Mouse (Mus musculus) subcutaneous adipose tissue, adult 2 months (tissue): Measurements from ENCODE around the gene Amn. TPM values are rescaled to one million over a fixed set of nuclear protein-coding genes. Genes with fewer than 3 reads are reported as not detected.

Source experiments
- polyA plus RNA-seq: library from polyadenylated mRNA; depleted of rRNA; stranded (reverse); fragments of >200 nt; gene quantifications from 2 replicates; pipeline ENCODE4 v1.2.3, GENCODE M21; 2012; ENCODE audit warnings: low replicate concordance; rRNA removed

Gene Amn
- polyA plus RNA-seq, result 0.10 and 0.26 TPM in 2 replicates

GRCm38 (mm10) chr12:111270629-111271277 lies at the start of gene Amn:
Gene Amn (plus strand): TSS chr12:111271095.

Other genes with a start within 250 kb of the Amn start
- gene Rcor1, start 231.7 kb upstream of the Amn start, polyA plus RNA-seq, result 6.3 and 16.8 TPM in 2 replicates
- gene Traf3, start 104.7 kb upstream of the Amn start, polyA plus RNA-seq, result 12.2 and 22.6 TPM in 2 replicates
- gene 4930595D18Rik, start 86.6 kb upstream of the Amn start, polyA plus RNA-seq, result not detected in 2 replicates
- 233 and 235 TPM in 2 replicates for gene Cdc42bpb, start 106.6 kb downstream of the Amn start, polyA plus RNA-seq
- 0.78 TPM in 1 of 2 replicates, not detected in the other for gene Lbhd2, start 135.7 kb downstream of the Amn start, polyA plus RNA-seq
- 13.8 and 20.9 TPM in 2 replicates for gene Exoc3l4, start 145.9 kb downstream of the Amn start, polyA plus RNA-seq
- gene Tnfaip2, start 171.4 kb downstream of the Amn start, polyA plus RNA-seq, result 24.4 and 27.3 TPM in 2 replicates
- 0.80 and 8.4 TPM in 2 replicates for gene Gm266, start 214.7 kb downstream of the Amn start, polyA plus RNA-seq